Mouse (Mus musculus) hematopoietic stem cell, adult 5-6 weeks (primary cell): ENCODE results near the gene Wdr25. TPM values are rescaled to one million over a fixed set of nuclear protein-coding genes. Genes with fewer than 3 reads are reported as not detected.
"Not testable (repeated sequence)": the region's sequence is repeated elsewhere in the genome, so short reads cannot be mapped to it uniquely, and the experiment has no call there.

Source experiments
- ATAC-seq, 2 experiments: fragments of 125-278 bp in 1 of 2; replicated peaks in 1 of 2; 2 replicates each; pipeline ENCODE4 v1.8.0; 2016 to 2017; ENCODE audit warnings: inconsistent platforms in 2 of 2, mild to moderate bottlenecking in 2 of 2, moderate number of reproducible peaks in 2 of 2, low read depth in 1 of 2, moderate TSS enrichment in 1 of 2; ENCODE audit not compliant: low FRiP score in 2 of 2, poor library complexity in 2 of 2, severe bottlenecking in 2 of 2, insufficient read depth in 1 of 2, low TSS enrichment in 1 of 2
- total RNA-seq: library from RNA; stranded (forward); fragments of 172-1452, 232-1000 nt; gene quantifications from 2 replicates; pipeline ENCODE4 v1.2.3, GENCODE M21; 2017

Gene Wdr25
- 7.6 and 11.5 TPM in 2 replicates for total RNA-seq

DNA sequence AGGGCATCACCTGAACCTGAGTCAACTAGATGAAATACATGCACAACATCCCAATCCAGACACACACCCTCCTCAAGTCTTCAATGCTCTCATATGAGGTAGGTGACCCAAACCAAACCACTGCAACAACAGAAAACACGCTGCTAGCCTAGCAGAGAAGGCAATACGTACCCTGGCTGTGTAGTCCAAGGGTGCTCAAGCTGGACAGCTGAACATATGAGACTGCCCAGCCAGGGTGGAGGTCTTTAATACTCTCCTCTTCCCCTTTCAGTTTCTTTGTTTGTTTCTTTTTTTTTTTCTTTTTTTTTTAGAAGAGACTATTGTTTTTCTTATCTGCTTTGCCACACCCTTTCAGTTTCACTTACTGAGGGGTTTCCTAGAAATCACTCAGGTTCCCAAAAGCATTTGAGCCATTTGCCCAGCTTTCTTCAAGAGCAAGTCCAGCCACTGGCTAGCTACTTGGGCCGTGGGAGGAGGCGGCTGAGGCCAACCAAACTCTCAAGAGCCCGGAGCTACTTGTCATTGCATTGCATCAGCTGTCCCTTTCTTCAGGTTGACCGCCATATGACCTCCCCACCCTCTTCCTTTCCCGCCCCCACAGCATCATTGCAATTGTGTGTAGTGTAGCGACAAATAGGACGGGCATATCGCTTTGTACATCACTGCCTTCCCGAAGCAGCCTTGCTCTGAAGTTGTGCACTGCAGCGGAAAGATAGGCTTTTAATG lies at the start of gene Wdr25:
Gene Wdr25 (plus strand): TSS at position 643 of the 726 bp plus-strand sequence.
- peak in 1 of 2 experiments; percentile 15; a peak in 1 of 4 replicates for ATAC-seq

DNA sequence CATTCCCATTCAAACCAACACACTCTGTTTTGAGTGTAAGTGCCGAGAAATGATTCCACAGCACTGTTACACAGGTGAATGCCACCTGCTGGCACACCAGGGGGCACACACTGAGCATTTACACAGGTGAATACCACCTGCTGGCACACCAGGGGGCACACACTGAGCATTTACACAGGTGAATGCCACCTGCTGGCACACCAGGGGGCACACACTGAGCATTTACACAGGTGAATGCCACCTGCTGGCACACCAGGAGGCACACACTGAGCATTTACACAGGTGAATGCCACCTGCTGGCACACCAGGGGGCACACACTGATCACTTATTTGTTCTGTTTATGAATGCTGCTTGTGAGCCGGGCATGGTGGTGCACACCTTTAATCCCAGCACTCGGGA lies 45.4 kb upstream of the Wdr25 start:
- not testable (repeated sequence) for ATAC-seq

- no peak for ATAC-seq
Observed at GRCm38 (mm10) chr12:108849488-108850022, 43.9 kb upstream of the Wdr25 start.

DNA sequence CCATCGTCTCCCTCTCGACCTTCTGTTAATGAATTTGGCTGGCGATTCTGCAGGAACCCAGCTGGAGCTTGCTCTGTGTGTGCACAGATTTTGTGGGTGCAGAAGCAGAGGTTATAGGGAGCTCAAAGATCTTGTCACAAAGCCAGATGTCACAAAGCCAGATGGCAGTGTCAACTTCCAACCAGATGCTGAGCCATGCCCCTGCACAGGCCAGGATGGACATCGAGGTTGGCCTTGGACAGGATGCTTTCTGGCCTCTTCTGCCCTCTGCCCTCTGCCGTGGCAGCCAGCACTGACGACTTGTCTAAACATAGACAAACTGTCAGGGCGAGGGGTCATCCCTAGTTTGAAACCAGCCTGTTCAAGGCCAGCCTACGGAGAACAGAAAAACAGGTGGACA lies 43.3 kb upstream of the Wdr25 start:
- no peak for ATAC-seq

- ATAC-seq: no peak
Observed at GRCm38 (mm10) chr12:108850886-108851285, 42.5 kb upstream of the Wdr25 start.

DNA sequence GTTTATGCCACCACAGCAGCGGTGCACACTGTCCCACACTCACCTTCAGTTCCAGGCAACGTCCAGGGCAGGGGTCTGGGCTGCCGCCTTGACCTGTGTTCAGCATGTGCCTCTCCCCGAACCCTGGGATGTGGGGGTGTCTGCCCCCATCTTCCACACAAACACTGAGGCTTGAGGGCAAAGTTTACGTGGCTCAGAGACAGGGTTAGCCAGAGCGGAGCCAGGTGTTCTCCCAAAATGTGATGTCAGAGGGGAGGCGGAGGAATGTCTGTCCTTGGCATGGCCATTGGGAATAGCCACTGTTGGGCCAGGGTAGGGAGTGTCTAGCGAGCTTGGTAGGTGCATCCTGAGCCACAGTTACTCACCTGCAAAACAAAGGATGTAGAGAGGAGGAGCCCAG lies 40.6 kb upstream of the Wdr25 start:
- no peak for ATAC-seq

DNA sequence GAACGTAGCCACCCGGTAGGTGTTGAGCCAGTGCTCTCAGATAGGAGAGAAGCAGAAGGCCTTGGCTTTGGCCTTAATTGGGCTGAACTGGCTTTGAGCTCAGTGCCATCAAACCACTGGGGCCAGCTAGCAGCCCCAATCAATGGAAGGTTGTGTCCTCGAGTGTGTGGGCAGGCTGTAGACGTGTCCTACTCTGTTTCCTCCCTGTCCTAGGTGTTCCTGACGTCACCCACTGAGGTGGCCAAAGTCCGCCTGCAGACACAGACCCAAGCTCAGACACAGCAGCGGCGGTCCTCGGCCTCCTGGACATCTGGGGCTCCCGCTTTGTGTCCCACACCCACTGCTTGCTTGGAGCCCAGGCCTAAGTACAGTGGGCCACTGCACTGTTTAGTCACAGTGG lies 38.4 kb upstream of the Wdr25 start:
- ATAC-seq: no peak

GRCm38 (mm10) chr12:108856186-108856585 lies 37.2 kb upstream of the Wdr25 start:
- no peak for ATAC-seq

GRCm38 (mm10) chr12:108857109-108857508 lies 36.3 kb upstream of the Wdr25 start:
- ATAC-seq: no peak

GRCm38 (mm10) chr12:108857589-108858184 lies 35.7 kb upstream of the Wdr25 start:
- no peak for ATAC-seq

- no peak for ATAC-seq
Observed at GRCm38 (mm10) chr12:108858486-108858885, 34.9 kb upstream of the Wdr25 start.

GRCm38 (mm10) chr12:108865007-108865494 lies 28.4 kb upstream of the Wdr25 start:
- ATAC-seq: no peak

- ATAC-seq: no peak
Observed at GRCm38 (mm10) chr12:108869575-108869974, 23.9 kb upstream of the Wdr25 start.

DNA sequence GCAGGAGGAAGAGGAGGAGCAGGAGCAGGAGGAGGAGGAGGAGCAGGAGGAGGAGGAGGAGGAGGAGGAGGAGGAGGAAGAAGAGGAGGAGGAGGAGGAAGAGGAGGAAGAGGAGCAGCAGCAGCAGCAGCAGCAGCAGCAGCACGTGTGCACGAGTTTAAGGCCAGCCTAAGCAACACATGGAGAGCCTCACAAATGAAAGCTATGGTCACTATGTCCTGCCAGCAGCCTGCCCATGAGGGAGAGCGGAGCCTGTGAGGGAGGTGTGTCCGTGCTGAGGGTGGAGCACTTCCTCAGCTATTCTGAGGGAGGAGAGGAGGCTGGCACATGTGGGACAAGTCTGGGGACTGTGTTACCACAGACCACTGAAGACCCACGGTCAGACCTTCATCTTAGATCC lies 20.3 kb upstream of the Wdr25 start:
- ATAC-seq: no peak

DNA sequence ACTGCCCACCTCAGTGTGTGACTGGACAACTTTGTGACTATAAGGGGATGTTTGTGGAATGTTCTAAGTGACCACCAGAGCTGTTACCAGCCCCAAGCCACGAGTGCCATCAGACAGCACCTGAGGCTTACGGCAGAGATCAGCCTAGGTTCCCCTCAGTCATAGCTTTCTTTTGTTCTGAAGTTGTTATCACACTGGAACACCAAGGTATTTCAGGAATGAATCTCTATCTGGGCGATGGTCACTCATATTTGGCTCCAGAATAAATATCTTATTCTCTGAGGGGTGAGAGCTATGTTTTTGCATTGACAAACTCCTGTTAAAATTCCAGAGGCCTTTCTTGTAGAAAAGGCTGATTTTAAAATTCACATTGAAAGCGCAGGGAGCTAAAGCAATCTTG lies 14.3 kb upstream of the Wdr25 start:
- no peak for ATAC-seq

GRCm38 (mm10) chr12:108880606-108881005 lies 12.8 kb upstream of the Wdr25 start:
- no peak for ATAC-seq

GRCm38 (mm10) chr12:108881192-108881591 lies 12.2 kb upstream of the Wdr25 start:
- ATAC-seq: no peak

- ATAC-seq: no peak
Observed at GRCm38 (mm10) chr12:108882776-108883175, 10.7 kb upstream of the Wdr25 start.

GRCm38 (mm10) chr12:108885906-108886305 lies 7.5 kb upstream of the Wdr25 start:
- no peak for ATAC-seq
